Mouse (Mus musculus): ENCODE measurements around the gene Plxnb1.

- no peak for TF ChIP-seq CTCF (IDR thresholded peaks at IDR 0.05; ENCODE audit: extremely low read depth, insufficient read depth, low read length)
- no peak for TF ChIP-seq POLR2A (IDR thresholded peaks at IDR 0.05; ENCODE audit: extremely low read depth, insufficient read depth, low read length)
Observed at GRCm38 (mm10) chr9:109092799-109093198, 2.4 kb upstream of the Plxnb1 start.

Measured in cortical plate, adult 2 months (tissue).